Mouse (Mus musculus): ENCODE measurements around the gene Fut8.

The Fut8 gene

DNA sequence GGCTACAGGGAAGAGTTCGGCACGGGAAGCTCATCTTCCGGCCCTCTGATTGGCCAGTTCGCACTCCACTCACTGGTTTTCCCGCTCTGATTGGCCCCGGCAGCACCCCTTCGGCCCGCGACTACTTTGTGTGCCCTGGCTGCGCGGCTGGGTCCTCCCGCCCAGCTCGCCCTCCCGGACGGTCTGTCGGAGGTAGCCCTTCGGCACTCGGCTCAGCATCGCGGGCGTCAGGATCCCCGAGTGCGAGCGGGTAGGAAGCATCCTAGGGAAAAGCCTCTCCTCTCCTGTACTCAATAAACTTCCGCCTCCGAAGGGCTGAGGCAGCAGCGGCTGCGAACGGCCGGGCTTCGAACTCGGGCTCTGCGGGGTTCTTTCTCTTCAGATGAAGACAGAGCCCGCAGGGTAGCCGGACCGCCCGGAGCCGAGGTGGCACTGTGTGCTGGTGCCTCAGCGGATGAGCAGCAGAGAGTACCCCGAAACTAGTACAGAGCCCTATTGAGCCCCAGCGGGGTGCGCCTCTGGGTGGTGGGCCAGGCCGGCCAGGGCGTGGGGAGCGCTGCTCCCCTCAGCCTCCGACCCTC is at the start of gene Fut8:
Fut8 (plus strand) TSS at position 176 of the 581 bp plus-strand sequence.
- peak; percentile 86 for DNase-seq (ENCODE audit: low spot score)

DNA sequence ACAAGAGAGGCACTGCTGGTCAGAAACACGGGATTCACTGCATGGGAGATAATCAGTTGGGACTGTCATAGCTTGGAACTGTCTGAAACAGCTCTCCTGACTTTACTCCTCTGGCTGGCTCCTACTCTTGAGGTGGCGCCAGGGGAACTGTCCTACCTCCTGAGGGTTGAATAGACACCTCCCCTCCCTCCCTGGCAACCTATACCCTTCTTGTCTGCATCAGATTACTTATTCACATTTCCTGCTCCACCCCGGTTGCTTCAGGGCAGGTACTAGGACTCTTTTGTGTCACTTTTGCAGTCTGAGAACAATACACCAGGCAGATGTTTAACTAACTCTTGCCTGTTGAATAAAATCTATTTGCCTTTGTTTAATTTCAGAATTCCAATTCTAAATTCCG is 48.8 kb upstream of the Fut8 start:
- no peak for DNase-seq (ENCODE audit: low spot score)

DNA sequence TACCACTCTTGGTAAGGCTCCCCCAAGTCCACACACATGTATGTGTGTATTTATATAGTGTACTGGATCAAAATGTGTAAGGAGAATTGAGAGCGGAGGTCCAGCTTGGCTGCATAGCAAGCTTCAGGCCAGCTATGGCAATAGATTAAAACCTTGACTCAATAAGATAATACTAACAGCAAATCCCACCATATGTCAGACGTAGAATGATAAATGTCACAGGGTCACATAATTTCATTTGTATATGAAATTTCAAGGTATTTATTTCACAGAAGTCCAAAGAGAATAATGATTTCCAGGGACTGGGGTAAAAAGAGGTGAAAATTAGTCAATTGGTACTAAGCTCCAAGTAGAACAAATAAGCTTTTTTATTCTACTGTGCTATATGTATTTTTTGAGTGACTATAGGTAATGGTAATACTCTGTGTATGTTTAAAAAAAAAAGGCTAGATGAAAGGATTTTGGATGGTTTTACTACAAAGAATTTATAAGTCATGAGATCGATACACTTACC is 47.9 kb upstream of the Fut8 start:
- no peak for DNase-seq (ENCODE audit: low spot score)

GRCm38 (mm10) chr12:77191478-77192271 is 46.2 kb upstream of the Fut8 start:
- no peak for DNase-seq (ENCODE audit: low spot score)

GRCm38 (mm10) chr12:77192714-77193113 is 45.2 kb upstream of the Fut8 start:
- no peak for DNase-seq (ENCODE audit: low spot score)

DNA sequence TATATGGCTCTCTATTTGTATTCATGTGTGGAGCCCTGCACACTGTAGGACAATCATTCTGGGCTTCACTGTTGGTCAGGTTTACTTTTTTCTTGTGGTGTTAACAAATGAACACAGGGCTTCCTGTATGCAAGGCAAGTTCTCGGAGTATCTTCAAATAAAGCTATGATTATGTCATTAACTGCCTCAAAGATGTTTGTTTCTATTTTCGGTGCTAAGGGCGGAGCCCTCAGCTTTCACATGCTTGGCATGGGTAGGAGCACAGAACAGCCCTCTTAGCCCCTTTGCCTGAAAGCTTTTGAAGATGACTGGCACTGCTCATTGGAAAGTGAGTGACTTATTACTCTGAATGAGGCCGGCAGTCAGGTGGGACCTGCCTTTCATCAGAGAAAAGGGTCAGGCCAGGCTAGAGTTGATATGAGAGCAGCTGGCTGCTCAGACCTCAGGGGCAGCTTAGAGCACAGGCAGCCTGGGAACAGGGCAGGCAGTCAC is 44.7 kb upstream of the Fut8 start:
- no peak for DNase-seq (ENCODE audit: low spot score)

DNA sequence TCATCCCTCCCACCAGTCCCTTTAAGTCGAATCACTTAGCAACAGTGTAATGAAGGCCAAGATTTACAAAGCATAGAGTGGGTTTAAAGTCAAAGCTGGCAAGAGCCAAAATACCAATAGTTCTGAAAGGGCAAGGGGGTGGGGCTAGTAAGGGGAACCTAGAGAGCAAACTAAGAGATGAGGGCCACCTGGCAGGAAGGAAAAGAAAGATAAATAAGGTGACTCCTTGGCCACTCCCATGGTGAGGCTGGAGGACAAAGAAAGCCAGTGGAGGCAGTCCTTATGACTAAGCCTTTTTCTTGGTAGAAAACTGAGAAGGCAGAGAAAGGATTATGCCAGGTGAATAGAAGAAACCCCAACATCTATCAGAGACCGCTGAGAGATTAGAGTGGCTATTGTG is 42.9 kb upstream of the Fut8 start:
- DNase-seq (ENCODE audit: low spot score): no peak

- DNase-seq (ENCODE audit: low spot score): no peak
Measured at GRCm38 (mm10) chr12:77196529-77197095, 41.3 kb upstream of the Fut8 start.

GRCm38 (mm10) chr12:77197121-77197599 is 40.8 kb upstream of the Fut8 start:
- no peak for DNase-seq (ENCODE audit: low spot score)

GRCm38 (mm10) chr12:77198253-77198652 is 39.7 kb upstream of the Fut8 start:
- no peak for DNase-seq (ENCODE audit: low spot score)

DNA sequence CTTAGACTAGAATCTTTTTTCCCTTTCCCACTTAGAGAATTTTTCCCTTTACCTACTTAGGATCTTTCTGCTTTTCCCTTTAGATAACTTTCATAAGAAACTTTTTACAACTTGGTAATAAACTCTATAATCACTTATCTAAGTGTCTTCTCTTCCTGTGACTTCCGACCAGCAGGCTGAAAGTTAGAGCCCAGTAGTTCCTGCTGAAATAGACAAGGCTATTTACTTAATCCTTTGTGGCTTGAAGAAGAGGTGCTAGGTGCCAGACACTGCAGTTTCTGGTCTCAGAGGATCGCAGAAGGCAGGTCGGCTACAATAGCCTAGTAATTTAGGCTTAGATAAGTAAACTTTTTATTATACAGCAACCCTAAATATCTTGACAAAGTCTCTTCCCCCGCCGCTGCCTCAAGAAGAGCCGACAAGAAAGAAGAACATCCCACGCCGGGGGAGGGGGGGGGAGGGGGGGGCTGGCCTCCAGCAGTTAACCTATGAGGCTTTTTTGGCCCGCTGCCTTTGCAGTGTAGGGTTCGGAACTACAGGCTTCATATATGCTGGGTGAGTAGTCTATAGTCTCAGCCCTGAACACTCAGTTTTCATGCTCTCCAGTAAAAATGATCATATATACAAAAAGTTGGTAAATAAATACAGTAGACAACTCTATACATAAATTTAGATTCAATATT is 36.3 kb upstream of the Fut8 start:
- DNase-seq (ENCODE audit: low spot score): no peak

DNA sequence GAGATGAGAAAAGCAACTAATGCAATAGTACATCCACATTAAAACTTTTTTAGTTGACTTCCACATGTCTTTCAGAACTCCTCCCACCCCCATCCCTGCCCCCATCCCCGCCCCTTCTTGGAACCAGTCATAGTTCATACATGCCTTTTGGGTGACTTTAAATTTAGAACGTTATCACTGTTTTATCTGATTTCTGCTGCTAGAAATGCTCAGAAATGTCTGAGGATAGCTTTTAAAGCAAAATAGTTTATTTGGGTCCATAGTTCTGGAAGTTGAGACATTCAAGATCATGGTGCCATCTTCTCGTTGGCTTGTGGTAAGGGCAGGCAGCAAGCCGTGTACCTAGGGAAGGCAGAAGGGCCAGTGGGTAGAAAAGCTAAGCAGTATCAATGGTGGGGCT is 34.8 kb upstream of the Fut8 start:
- no peak for DNase-seq (ENCODE audit: low spot score)

GRCm38 (mm10) chr12:77206852-77207251 is 31.1 kb upstream of the Fut8 start:
- DNase-seq (ENCODE audit: low spot score): no peak

- no peak for DNase-seq (ENCODE audit: low spot score)
Measured at GRCm38 (mm10) chr12:77208056-77208455, 29.9 kb upstream of the Fut8 start.

- DNase-seq (ENCODE audit: low spot score): no peak
Measured at GRCm38 (mm10) chr12:77208576-77209180, 29.2 kb upstream of the Fut8 start.

- no peak for DNase-seq (ENCODE audit: low spot score)
Measured at GRCm38 (mm10) chr12:77211695-77212208, 26.2 kb upstream of the Fut8 start.

DNA sequence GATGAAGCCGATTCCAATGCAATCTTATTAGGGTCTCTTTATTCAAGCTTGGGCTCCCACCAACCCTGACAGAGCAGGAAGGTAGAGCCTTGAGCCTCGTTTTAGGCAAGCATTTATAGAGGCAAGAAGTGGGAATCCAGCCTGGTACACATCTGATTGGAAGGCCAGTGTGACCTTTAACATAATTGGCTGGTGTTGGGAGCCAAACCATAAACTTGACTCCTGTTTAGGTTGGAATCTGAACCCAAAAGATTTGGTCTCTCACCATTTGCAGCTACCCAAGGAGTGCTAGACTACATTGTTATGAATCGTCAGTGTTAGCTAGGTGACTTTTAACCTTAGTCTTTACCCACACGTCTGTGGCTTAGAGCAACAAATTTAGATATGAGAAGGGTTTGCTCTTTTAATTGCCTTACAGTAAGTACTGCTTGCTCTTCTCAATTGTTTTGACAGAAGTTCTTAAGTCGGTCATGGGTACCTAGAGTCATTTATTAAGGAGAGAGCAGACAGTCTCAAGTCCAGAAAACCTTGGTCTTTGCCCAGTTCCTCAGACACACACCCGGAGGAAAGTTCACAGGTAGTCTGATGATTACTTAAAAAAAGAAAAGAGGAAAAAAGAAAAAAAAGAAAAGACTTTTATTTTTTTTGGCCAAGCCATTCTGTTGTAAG is 23.9 kb upstream of the Fut8 start:
- DNase-seq (ENCODE audit: low spot score): no peak

GRCm38 (mm10) chr12:77214565-77214909 is 23.4 kb upstream of the Fut8 start:
- DNase-seq (ENCODE audit: low spot score): no peak

GRCm38 (mm10) chr12:77216511-77217192 is 21.3 kb upstream of the Fut8 start:
- DNase-seq (ENCODE audit: low spot score): no peak

DNA sequence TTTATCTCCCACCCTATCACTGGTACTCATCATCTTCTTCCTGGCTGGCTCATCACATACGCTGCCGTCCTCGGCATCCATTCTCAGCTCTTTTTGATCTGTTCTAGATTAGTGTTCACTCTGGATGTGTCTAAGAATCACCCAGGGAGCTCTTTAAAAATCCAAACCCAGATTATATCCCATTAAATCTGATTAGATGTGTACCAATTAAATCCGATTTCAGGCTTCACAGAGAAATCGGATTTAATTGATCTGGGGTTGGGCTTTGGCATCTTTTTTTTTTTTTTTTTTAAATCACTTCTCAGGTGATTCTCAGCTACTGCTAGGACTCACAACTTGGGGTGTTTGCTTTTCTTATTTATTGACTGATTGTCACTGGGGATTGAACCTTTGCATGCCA is 17.3 kb upstream of the Fut8 start:
- DNase-seq (ENCODE audit: low spot score): no peak

All from testis, postnatal 10 days (tissue).